Mouse (Mus musculus) MEL (cell line): ENCODE measurements around the gene Nlgn1.

Source experiments
- CTCF ChIP-seq, 3 experiments: IDR thresholded peaks in 2 of 3; conservative IDR thresholded peaks in 1 of 3; 2 replicates each; pipeline ENCODE4 v1.5.1; 2011 to 2012; ENCODE audit warnings: low read length in 3 of 3, low read depth in 2 of 3, mild to moderate bottlenecking in 2 of 3, improper control_type of control experiment in 1 of 3, inconsistent platforms in 1 of 3, mixed read lengths in 1 of 3, moderate library complexity in 1 of 3; ENCODE audit not compliant: control insufficient read depth in 1 of 3, insufficient read depth in 1 of 3, poor library complexity in 1 of 3, severe bottlenecking in 1 of 3
- EP300 ChIP-seq, 2 experiments: IDR thresholded peaks; 2 replicates each; pipeline ENCODE4 v1.6.1; 2011; ENCODE audit warnings: improper control_type of control experiment in 2 of 2, low read length in 2 of 2, low read depth in 1 of 2, mild to moderate bottlenecking in 1 of 2
- MAZ ChIP-seq: IDR thresholded peaks from 2 replicates; pipeline ENCODE4 v1.6.1; 2012; ENCODE audit warnings: low read depth, mild to moderate bottlenecking, inconsistent platforms, low read length, improper control_type of control experiment
- POLR2A ChIP-seq, 2 experiments: IDR thresholded peaks; 2 replicates each; pipeline ENCODE4 v1.6.1; 2011 to 2012; ENCODE audit warnings: low read length in 2 of 2, mild to moderate bottlenecking in 2 of 2, control low read depth in 1 of 2, improper control_type of control experiment in 1 of 2, low read depth in 1 of 2, moderate library complexity in 1 of 2; ENCODE audit not compliant: control insufficient read depth in 1 of 2, insufficient read depth in 1 of 2, poor library complexity in 1 of 2
- ZC3H11A ChIP-seq: IDR thresholded peaks from 2 replicates; pipeline ENCODE4 v1.6.1; 2012; ENCODE audit warnings: low read depth, mild to moderate bottlenecking, inconsistent platforms, low read length, improper control_type of control experiment

GRCm38 (mm10) chr3:25456250-25456860 is 875.9 kb downstream of the Nlgn1 start:
- TF ChIP-seq MAZ (no peak), POLR2A (IDR thresholded peaks at IDR 0.05; ENCODE audit: control insufficient read depth in 1 of 2, insufficient read depth in 1 of 2, low read depth in 1 of 2, low read length in 2 of 2, poor library complexity in 1 of 2) (no peak), EP300 (IDR thresholded peaks at IDR 0.05; ENCODE audit: low read depth in 1 of 2, low read length in 2 of 2) (no peak), CTCF (IDR thresholded peaks at IDR 0.05 in 2 of 3, conservative IDR thresholded peaks at IDR 0.05 in 1 of 3; ENCODE audit: control insufficient read depth in 1 of 3, insufficient read depth in 1 of 3, low read depth in 2 of 3, low read length in 3 of 3, poor library complexity in 1 of 3, severe bottlenecking in 1 of 3) (no peak), ZC3H11A (no peak)
